In genomic region chr15:22726574-22726973, GRCm38 (mm10) we compare ENCODE assay signal across 21 mouse cellular contexts.
A peak's percentile ranks its signal among the peaks of the same experiment; 100 is the strongest.
DNase-seq lines count a peak whose midpoint lies in the region; ATAC-seq lines count a peak whose summit lies in the region.
"Had no signal": no experiment of that assay in that cellular context is flagged by ENCODE, and none has a peak within 500 bp of the region (broad histone marks: within the 10 kb centered on the region; RNA-seq: fewer than 3 reads in every experiment).

No protein-coding gene starts in this region.

- peak; percentile 67; the same call in 1 of the 2 replicates for ATAC-seq in forebrain, embryonic 15.5 days (replicated peaks)
- ATAC-seq: intestine, embryonic 15.5 days had no signal

- no peak overlapping the region for H3K9ac ChIP-seq in forebrain, embryonic 15.5 days (replicated peaks)
- H3K9ac ChIP-seq: hindbrain, embryonic 14.5 days; intestine, embryonic 15.5 days; limb, embryonic 12.5 days; liver, embryonic 13.5 days; midbrain, embryonic 12.5 days had no signal

- H3K4me2 ChIP-seq in forebrain, embryonic 15.5 days (replicated peaks) = no peak overlapping the region
- H3K4me2 ChIP-seq: hindbrain, embryonic 14.5 days; intestine, embryonic 15.5 days; limb, embryonic 12.5 days; liver, embryonic 13.5 days; midbrain, embryonic 12.5 days had no signal

- no peaks in the 10 kb centered on the region for H3K27me3 ChIP-seq in forebrain, embryonic 15.5 days
- H3K27me3 ChIP-seq in forebrain, embryonic 10.5 days (ENCODE audit: poor library complexity, severe bottlenecking) = no peaks in the 10 kb centered on the region
- H3K27me3 ChIP-seq: intestine, embryonic 15.5 days; limb, embryonic 12.5 days; liver, embryonic 13.5 days; midbrain, embryonic 12.5 days had no signal

- WGBS in forebrain, embryonic 15.5 days = 51% methylated on average over 1 of the region's 1 CpGs
- 78% methylated on average over 1 of the region's 1 CpGs for WGBS in forebrain, embryonic 10.5 days

- no peaks in the 10 kb centered on the region for H3K4me1 ChIP-seq in forebrain, embryonic 15.5 days
- H3K4me1 ChIP-seq in forebrain, embryonic 10.5 days = no peaks in the 10 kb centered on the region
- H3K4me1 ChIP-seq: intestine, embryonic 15.5 days; limb, embryonic 12.5 days; liver, embryonic 13.5 days; midbrain, embryonic 12.5 days had no signal

- DNase-seq in forebrain, embryonic 10.5 days (ENCODE audit: extremely low spot score, low spot score) = no peak
- DNase-seq in NIH3T3 (ENCODE audit: low read depth) = peak; percentile 28
- peak; percentile 22 to 42 for DNase-seq in cerebellum, adult 18-20 months
- peak; percentile 21 to 44 for DNase-seq in cerebellum, postnatal 25 days
- no peak for DNase-seq in retina, embryonic 14.5 days (ENCODE audit: low spot score)
- DNase-seq in heart, adult 18-20 months = no peak
- DNase-seq: adrenal gland, postnatal 25 days; embryo, embryonic 11 days; gastrocnemius, postnatal 36 days; kidney, adult 8-10 months; kidney, postnatal 10 days; liver, embryonic 13.5 days; lung, adult 2 months; retina, postnatal 1 day; right cerebral cortex, postnatal 25 days; spleen, adult 18-20 months had no signal

- H3K36me3 ChIP-seq in forebrain, embryonic 15.5 days = no peaks in the 10 kb centered on the region
- no peaks in the 10 kb centered on the region for H3K36me3 ChIP-seq in forebrain, embryonic 10.5 days (replicated peaks)
- H3K36me3 ChIP-seq: intestine, embryonic 15.5 days; limb, embryonic 12.5 days; liver, embryonic 13.5 days; midbrain, embryonic 12.5 days had no signal

- peaks cover 4% of the 10 kb centered on the region; the same call in 1 of the 2 replicates for H3K9me3 ChIP-seq in forebrain, embryonic 15.5 days
- peaks cover 4% of the 10 kb centered on the region; the same call in 1 of the 2 replicates for H3K9me3 ChIP-seq in forebrain, embryonic 10.5 days
- H3K9me3 ChIP-seq: intestine, embryonic 15.5 days; limb, embryonic 12.5 days; liver, embryonic 13.5 days; midbrain, embryonic 12.5 days had no signal

- H3K4me3 ChIP-seq in forebrain, embryonic 15.5 days = no peak overlapping the region
- no peak overlapping the region for H3K4me3 ChIP-seq in forebrain, embryonic 10.5 days
- H3K4me3 ChIP-seq: intestine, embryonic 15.5 days; limb, embryonic 12.5 days; liver, embryonic 13.5 days; midbrain, embryonic 12.5 days had no signal

- no peak overlapping the region for H3K27ac ChIP-seq in forebrain, embryonic 15.5 days (replicated peaks)
- no peak overlapping the region for H3K27ac ChIP-seq in forebrain, embryonic 10.5 days
- H3K27ac ChIP-seq: hindbrain, embryonic 14.5 days; intestine, embryonic 15.5 days; limb, embryonic 12.5 days; liver, embryonic 13.5 days; midbrain, embryonic 12.5 days had no signal

Comparison
In these comparisons a context has a peak if more than half of its experiments do, and no peak if none do; other contexts are left out.
1. DNase-seq: peak in NIH3T3 (single experiment), cerebellum, adult 18-20 months (2 of 2) and cerebellum, postnatal 25 days (2 of 2); none in forebrain, embryonic 10.5 days (single experiment), retina, embryonic 14.5 days (single experiment) and heart, adult 18-20 months (0 of 2).